Mouse (Mus musculus): ENCODE data around the gene Zbtb43. TPM values are rescaled to one million over a fixed set of nuclear protein-coding genes. Genes with fewer than 3 reads are reported as not detected.

The Zbtb43 gene
- polyA plus RNA-seq, 1 experiment from 2014 or later, result 19.0 TPM

DNA sequence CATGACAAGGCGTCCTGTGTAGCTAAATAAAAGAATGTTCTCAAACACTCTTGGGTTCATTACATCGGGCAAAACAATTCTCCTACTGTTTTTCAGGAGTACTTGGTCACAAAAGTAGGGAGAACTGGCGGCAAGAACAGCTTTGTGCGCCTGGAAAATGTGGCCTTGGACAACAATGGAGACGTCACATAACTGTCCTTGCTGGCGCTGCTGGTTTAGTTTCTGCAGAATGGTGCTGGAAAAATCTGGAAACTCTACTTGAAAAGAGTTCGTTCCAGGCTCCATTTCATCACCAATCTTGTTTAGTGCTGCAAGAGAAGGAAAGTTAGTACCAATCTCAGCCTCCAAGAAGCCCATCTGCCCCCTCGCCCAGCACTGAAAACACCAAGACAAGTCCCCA lies 13.5 kb downstream of the Zbtb43 start:
- 89% methylated on average over 8 of the region's 8 CpGs for WGBS
- Histone ChIP-seq H3K4me1 (peaks cover 14% of the 10 kb centered on the region), H3K9ac (no peak overlapping the region), H3K4me3 (replicated peaks) (no peak overlapping the region), H3K36me3 (peaks cover 70% of the 10 kb centered on the region), H3K4me2 (replicated peaks) (no peak overlapping the region), H3K27me3 (no peaks in the 10 kb centered on the region), H3K27ac (replicated peaks) (no peak overlapping the region), H3K9me3 (replicated peaks) (no peaks in the 10 kb centered on the region)
- ATAC-seq (ENCODE audit: insufficient number of reproducible peaks, low FRiP score, low TSS enrichment, low read depth), result no peak

DNA sequence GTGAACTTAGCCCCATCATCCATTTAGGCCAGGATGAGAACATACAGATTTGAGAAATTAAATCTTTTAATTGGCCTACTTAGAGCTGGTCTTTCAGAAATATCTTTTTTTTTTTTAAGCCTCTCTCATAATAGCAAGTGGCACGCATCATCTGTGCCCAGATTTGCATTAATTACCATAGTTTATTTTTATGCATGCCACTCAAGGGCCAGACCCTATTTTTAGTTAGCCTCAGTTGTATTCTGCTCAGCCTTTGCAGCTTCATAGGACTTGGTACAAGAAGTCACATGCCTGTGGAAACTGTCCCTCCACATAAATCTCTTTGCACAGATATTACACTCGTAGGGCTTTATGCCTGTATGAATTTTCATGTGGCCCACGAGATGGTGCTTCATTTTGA lies 14.9 kb downstream of the Zbtb43 start:
- no peak overlapping the region for H3K9ac ChIP-seq
- H3K9me3 ChIP-seq (replicated peaks), result no peaks in the 10 kb centered on the region
- H3K4me3 ChIP-seq (replicated peaks), result no peak overlapping the region
- peaks cover 77% of the 10 kb centered on the region for H3K36me3 ChIP-seq
- no peak overlapping the region for H3K4me2 ChIP-seq (replicated peaks)
- no peaks in the 10 kb centered on the region for H3K27me3 ChIP-seq
- ATAC-seq (ENCODE audit: insufficient number of reproducible peaks, low FRiP score, low TSS enrichment, low read depth), result no peak
- WGBS, result 74% methylated on average over 3 of the region's 3 CpGs
- no peak overlapping the region for H3K27ac ChIP-seq (replicated peaks)
- peaks cover 14% of the 10 kb centered on the region for H3K4me1 ChIP-seq

DNA sequence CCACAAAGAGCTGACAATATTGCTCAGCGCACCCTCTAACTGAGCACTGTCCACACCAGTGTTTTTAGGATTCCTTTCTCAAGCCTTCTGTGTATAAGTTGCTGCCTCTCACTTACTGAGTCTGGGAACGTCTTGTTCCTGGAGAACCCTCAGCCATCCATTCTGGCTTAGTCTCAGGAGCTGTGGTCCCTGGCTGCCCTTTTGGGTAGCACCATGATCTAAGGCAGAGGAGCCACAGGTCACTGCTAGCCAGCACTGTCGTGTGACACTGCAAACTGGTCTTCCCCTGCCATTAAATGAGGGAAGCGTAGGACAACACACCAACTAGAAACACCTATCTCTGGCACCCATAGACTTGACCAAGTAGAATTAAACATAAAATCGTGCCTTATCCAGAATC lies 15.6 kb downstream of the Zbtb43 start:
- no peaks in the 10 kb centered on the region for H3K9me3 ChIP-seq (replicated peaks)
- H3K36me3 ChIP-seq, result peaks cover 80% of the 10 kb centered on the region
- peaks cover 14% of the 10 kb centered on the region for H3K4me1 ChIP-seq
- no peak overlapping the region for H3K4me2 ChIP-seq (replicated peaks)
- H3K4me3 ChIP-seq (replicated peaks), result no peak overlapping the region
- ATAC-seq (ENCODE audit: insufficient number of reproducible peaks, low FRiP score, low TSS enrichment, low read depth), result no peak
- no peaks in the 10 kb centered on the region for H3K27me3 ChIP-seq
- 86% methylated on average over 5 of the region's 5 CpGs for WGBS
- H3K9ac ChIP-seq, result no peak overlapping the region
- H3K27ac ChIP-seq (replicated peaks), result no peak overlapping the region

DNA sequence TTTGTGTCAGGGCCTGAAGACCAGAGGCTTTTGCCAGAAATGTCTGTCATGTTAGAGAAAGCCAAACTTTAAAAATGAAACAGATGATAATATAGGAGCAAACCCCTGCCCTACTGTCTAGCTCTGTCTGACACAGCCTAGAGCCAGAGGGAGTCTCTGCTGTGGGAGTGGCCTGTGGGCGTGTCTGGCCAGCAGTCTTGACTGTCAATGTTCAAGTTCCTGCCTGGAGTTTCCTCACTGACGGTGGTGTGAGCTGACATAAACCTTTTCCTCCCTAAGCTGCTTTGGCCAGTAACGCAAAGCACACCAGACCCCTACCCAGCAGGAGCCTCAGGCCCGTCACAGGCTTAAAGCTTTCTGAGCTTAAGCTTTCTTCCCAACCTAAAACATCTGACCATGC lies 16.2 kb downstream of the Zbtb43 start:
- Histone ChIP-seq H3K4me2 (replicated peaks) (no peak overlapping the region), H3K9me3 (replicated peaks) (no peaks in the 10 kb centered on the region), H3K4me3 (replicated peaks) (no peak overlapping the region), H3K27ac (replicated peaks) (no peak overlapping the region), H3K4me1 (peaks cover 14% of the 10 kb centered on the region), H3K27me3 (no peaks in the 10 kb centered on the region), H3K36me3 (peaks cover 75% of the 10 kb centered on the region), H3K9ac (no peak overlapping the region)
- 41% methylated on average over 4 of the region's 4 CpGs for WGBS
- ATAC-seq (ENCODE audit: insufficient number of reproducible peaks, low FRiP score, low TSS enrichment, low read depth), result peak; percentile 45; the same call in 1 of the 2 replicates

DNA sequence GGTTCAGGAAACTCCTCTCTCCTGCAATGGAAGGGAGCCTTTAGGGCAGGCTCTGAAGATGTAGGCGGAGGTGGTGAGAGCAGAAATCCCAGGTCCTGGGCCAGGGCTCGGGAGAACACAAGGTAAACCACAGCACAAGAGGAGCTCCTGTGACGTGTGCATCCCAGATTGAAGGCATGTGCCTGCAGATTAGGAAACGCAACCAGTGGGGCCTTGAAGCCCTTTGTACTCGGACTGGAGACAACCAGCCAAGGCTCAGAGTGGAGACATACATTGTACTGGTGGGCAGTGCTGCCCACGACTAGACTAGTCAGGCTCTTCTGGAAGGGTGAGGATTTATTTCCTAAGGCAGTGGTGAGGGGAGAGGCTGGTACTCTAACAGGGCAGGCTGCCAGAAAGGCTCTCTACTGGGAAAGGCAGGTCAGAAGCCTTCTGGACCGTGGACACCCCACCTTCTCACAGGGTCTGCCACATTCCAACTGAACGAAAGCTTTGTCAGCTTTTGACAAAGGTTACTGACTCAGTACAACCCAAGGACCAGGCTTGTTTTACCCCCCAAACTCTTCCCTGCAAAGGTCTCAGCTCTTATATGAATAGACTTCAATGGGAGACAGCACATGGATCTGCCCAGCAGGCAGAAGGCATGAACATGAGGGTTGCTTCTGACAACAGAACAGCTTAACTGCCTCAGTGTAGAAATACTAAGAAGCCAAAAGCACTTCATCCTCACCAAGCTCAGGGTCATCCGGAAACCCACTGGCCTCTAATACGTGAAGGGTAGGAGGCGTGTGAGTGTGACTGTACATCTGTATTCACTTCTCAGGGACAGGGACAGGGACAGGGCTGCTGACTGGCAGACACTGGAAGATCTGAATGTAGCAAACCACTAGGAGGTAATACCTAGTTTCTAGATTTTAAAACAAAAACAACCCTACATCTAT lies 17.1 kb downstream of the Zbtb43 start:
- Histone ChIP-seq H3K9ac (no peak overlapping the region), H3K4me1 (peaks cover 14% of the 10 kb centered on the region), H3K9me3 (replicated peaks) (no peaks in the 10 kb centered on the region), H3K4me2 (replicated peaks) (no peak overlapping the region), H3K36me3 (peaks cover 72% of the 10 kb centered on the region), H3K4me3 (replicated peaks) (no peak overlapping the region), H3K27ac (replicated peaks) (no peak overlapping the region), H3K27me3 (no peaks in the 10 kb centered on the region)
- no peak for ATAC-seq (ENCODE audit: insufficient number of reproducible peaks, low FRiP score, low TSS enrichment, low read depth)
- WGBS, result 78% methylated on average over 11 of the region's 11 CpGs

DNA sequence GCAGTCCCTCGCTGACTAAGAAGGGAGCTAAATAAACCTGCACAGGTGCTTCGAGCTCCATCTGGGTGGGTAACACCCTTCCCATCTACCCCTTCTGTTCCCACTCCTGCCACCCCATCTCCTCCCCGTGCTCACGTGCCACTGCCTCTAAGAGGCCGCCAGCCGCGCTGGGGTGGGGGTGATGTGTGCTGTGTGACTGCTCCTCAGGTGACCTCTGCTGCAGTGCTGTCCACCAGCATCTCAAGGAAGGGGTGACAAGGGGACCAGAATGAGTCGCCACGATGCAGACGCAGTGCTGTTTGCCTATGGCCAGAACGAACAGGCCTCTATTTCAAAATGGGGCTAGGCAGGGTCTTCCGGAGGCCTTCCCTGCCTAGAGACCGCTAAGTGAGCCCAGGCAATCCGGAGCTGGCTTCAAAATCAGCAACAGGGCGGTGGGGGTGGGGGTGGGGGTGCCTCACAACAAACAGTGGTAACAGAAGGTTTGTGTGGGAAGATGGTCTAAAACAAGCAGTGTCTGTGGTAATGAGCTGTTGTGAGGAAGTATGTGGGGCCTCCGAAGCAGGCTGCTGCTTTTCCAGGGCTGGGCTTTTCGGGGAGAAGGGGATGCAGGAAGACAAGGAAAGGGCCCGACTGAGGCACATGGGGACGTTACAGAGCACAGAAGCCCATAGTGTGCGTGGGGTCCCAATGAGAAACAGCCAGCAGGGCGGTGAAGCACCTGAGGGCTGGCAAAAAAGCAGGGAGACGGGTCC lies 19.1 kb downstream of the Zbtb43 start:
- Histone ChIP-seq H3K4me1 (peaks cover 21% of the 10 kb centered on the region), H3K27ac (replicated peaks) (no peak overlapping the region), H3K4me3 (replicated peaks) (no peak overlapping the region), H3K9me3 (replicated peaks) (no peaks in the 10 kb centered on the region), H3K36me3 (peaks cover 55% of the 10 kb centered on the region), H3K9ac (no peak overlapping the region), H3K4me2 (replicated peaks) (no peak overlapping the region), H3K27me3 (no peaks in the 10 kb centered on the region)
- 89% methylated on average over 22 of the region's 22 CpGs for WGBS
- no peak for ATAC-seq (ENCODE audit: insufficient number of reproducible peaks, low FRiP score, low TSS enrichment, low read depth)

DNA sequence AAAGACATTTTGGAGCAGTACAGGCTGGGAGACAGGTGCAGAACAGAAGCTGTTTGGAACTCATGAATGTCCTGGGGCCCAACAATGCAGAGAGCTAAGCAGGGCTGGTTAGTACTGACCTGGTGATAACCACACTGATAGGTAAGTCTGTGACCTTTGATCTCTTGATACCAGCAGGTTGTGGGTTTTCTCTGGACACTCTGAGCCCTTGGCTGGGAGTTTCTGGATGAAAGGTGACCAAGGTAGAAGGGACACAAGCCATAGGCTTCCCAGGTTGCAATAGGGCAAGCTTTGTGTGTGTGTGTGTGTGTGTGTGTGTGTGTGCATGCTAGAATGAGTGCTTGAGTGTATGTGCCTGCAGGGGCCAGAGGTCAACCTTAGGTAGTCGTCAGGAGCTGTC lies 21.6 kb downstream of the Zbtb43 start:
- H3K36me3 ChIP-seq, result peaks cover 30% of the 10 kb centered on the region
- H3K9ac ChIP-seq, result no peak overlapping the region
- H3K27ac ChIP-seq (replicated peaks), result no peak overlapping the region
- peaks cover 14% of the 10 kb centered on the region for H3K4me1 ChIP-seq
- no peaks in the 10 kb centered on the region for H3K9me3 ChIP-seq (replicated peaks)
- no peaks in the 10 kb centered on the region for H3K27me3 ChIP-seq
- no peak for ATAC-seq (ENCODE audit: insufficient number of reproducible peaks, low FRiP score, low TSS enrichment, low read depth)
- no peak overlapping the region for H3K4me2 ChIP-seq (replicated peaks)
- H3K4me3 ChIP-seq (replicated peaks), result no peak overlapping the region
- WGBS, result 35% methylated on average over 1 of the region's 1 CpGs

DNA sequence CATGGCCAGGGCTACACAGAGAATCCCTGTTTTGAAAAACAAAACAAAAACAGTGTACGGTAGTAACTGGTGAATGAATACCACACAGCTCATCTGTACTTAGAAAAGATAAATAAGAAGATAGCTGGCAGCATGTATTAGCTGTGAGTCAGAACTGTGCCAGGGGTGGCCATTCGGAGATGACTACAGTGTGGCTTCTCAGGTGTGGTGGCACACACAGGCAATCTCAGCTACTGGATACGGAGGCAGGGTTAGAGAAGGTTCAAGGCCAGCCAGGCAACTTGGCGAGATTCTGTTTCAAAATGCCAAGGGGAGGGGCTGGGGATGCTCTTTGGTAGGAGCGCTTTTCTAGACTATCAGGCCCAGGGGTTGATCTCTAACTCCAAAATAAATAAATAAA lies 22.6 kb downstream of the Zbtb43 start:
- Histone ChIP-seq H3K9ac (no peak overlapping the region), H3K4me2 (replicated peaks) (no peak overlapping the region), H3K9me3 (replicated peaks) (no peaks in the 10 kb centered on the region), H3K27ac (replicated peaks) (no peak overlapping the region), H3K36me3 (peaks cover 20% of the 10 kb centered on the region), H3K4me3 (replicated peaks) (no peak overlapping the region), H3K4me1 (peaks cover 8% of the 10 kb centered on the region), H3K27me3 (no peaks in the 10 kb centered on the region)
- no peak for ATAC-seq (ENCODE audit: insufficient number of reproducible peaks, low FRiP score, low TSS enrichment, low read depth)
- WGBS, result 93% methylated on average over 5 of the region's 5 CpGs

DNA sequence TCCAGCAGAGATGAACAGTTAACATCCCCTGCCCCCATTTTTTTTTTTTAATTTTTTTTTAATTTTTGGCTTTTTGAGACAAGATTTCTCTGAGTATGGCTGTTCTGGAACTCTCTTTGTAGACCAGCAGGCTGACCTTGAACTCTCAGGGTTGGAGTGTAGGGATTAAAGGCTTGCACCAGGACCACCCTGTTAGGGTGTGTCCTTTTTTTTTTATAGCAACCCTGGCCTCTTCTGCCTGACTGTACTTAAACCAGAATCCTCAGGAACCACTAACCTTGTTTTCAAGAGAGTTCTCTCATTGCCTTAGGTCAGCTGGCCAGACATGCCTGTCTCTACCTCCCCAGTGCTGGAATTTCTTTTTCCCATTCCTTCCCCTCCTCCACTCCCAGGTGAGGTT lies 23.5 kb downstream of the Zbtb43 start:
- H3K36me3 ChIP-seq, result peaks cover 15% of the 10 kb centered on the region
- H3K9me3 ChIP-seq (replicated peaks), result no peaks in the 10 kb centered on the region
- H3K27ac ChIP-seq (replicated peaks), result peak overlapping the region; percentile 25; the same call in 1 of the 2 replicates
- H3K9ac ChIP-seq, result no peak overlapping the region
- no peak for ATAC-seq (ENCODE audit: insufficient number of reproducible peaks, low FRiP score, low TSS enrichment, low read depth)
- no peak overlapping the region for H3K4me3 ChIP-seq (replicated peaks)
- H3K27me3 ChIP-seq, result no peaks in the 10 kb centered on the region
- H3K4me2 ChIP-seq (replicated peaks), result no peak overlapping the region
- H3K4me1 ChIP-seq, result peaks cover 10% of the 10 kb centered on the region

DNA sequence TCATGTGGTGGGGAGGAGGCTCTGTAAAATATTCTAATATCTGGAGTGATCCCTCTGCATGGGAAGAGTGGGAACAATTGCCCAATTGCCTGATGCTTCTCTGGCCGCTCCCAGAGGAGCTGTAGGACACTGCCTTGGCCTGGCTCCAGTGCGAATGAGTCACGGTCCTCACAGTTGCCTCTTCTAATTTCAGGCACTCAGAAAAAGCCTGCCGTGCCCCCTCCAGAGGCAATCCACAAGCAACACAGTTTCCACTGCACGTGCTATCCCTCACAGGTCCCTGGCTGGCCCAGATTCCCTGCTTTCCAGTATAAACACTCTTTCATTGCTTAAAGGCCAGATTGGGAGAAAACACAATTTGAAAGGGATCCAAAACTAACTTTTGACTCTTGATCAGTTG lies 24.0 kb downstream of the Zbtb43 start:
- 21% methylated on average over 5 of the region's 5 CpGs for WGBS
- Histone ChIP-seq H3K4me1 (peaks cover 14% of the 10 kb centered on the region), H3K4me3 (replicated peaks) (no peak overlapping the region), H3K27me3 (no peaks in the 10 kb centered on the region), H3K36me3 (peaks cover 10% of the 10 kb centered on the region), H3K27ac (replicated peaks) (no peak overlapping the region), H3K4me2 (replicated peaks) (no peak overlapping the region), H3K9me3 (replicated peaks) (no peaks in the 10 kb centered on the region), H3K9ac (no peak overlapping the region)
- no peak for ATAC-seq (ENCODE audit: insufficient number of reproducible peaks, low FRiP score, low TSS enrichment, low read depth)

DNA sequence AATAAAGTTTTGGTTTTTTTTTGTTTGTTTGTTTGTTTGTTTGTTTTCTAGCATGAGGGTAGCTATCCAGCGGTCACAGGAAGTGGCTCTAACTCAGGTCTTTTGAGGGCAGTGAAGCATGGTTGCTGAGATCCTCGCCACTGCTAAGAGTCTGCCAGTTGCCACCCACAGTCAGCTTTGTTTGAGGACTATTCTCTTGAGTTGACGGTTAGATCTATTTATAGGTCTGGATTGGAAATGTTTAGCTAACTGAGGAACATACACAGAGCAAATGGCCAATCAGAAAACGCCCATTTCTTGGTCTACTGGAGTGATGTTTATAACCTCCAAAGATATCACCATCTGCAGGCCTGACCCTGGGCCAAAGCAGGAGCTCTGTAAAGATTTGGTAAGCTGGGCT lies 25.7 kb downstream of the Zbtb43 start:
- no peaks in the 10 kb centered on the region for H3K9me3 ChIP-seq (replicated peaks)
- H3K9ac ChIP-seq, result no peak overlapping the region
- no peak for ATAC-seq (ENCODE audit: insufficient number of reproducible peaks, low FRiP score, low TSS enrichment, low read depth)
- no peak overlapping the region for H3K4me2 ChIP-seq (replicated peaks)
- peaks cover 14% of the 10 kb centered on the region for H3K4me1 ChIP-seq
- H3K36me3 ChIP-seq, result no peaks in the 10 kb centered on the region
- H3K27me3 ChIP-seq, result peaks cover 7% of the 10 kb centered on the region; the same call in 1 of the 2 replicates
- WGBS, result 60% methylated on average over 4 of the region's 4 CpGs
- no peak overlapping the region for H3K4me3 ChIP-seq (replicated peaks)
- H3K27ac ChIP-seq (replicated peaks), result no peak overlapping the region

All from embryonic facial prominence, embryonic 15.5 days (tissue).